Mouse (Mus musculus) lung, postnatal 0 days (tissue): ENCODE measurements at regions not wholly inside any gene's neighbourhood (a gene's known extent, or its start where the extent isn't known, plus 50 kb on each side); places are given as distances from the start of the nearest gene placed in this dataset.
A peak's percentile ranks its signal among the peaks of the same experiment; 100 is the strongest.

ENCODE experiments used
- ATAC-seq: fragments of 200-750 bp; cut with Nextera tagmentation; 2 replicates; pipeline ENCODE4 v1.8.0; 2017; ENCODE audit warnings: moderate library complexity
- DNase-seq: peaks from one replicate; pipeline ENCODE4 v3.0.0-alpha.2; 2016; ENCODE audit warnings: low spot score
- H3K27ac ChIP-seq: fragments of 300-500 bp; sonication (generic); 2 replicates; pipeline ENCODE4 v1.5.1; 2014; ENCODE audit warnings: antibody characterized with exemption, mild to moderate bottlenecking, low read length, mixed read lengths
- H3K27me3 ChIP-seq: fragments of 300-500 bp; sonication (generic); replicated peaks from 2 replicates; pipeline ENCODE4 v1.6.1; 2014; ENCODE audit warnings: low read length, mixed read lengths; ENCODE audit not compliant: insufficient read depth
- H3K36me3 ChIP-seq: fragments of 300-500 bp; sonication (generic); 2 replicates; pipeline ENCODE4 v1.6.1; 2014; ENCODE audit warnings: low read length, mixed read lengths; ENCODE audit not compliant: insufficient read depth
- H3K4me1 ChIP-seq: fragments of 300-500 bp; sonication (generic); 2 replicates; pipeline ENCODE4 v1.6.1; 2014; ENCODE audit warnings: antibody characterized with exemption, low read depth, low read length, mixed read lengths; ENCODE audit not compliant: insufficient read depth
- H3K4me2 ChIP-seq: fragments of 300-500 bp; sonication (generic); replicated peaks from 2 replicates; pipeline ENCODE4 v1.6.1; 2014; ENCODE audit warnings: low read depth, mild to moderate bottlenecking, low read length, moderate library complexity, mixed read lengths
- H3K4me3 ChIP-seq: fragments of 300-500 bp; sonication (generic); 2 replicates; pipeline ENCODE4 v1.5.1; 2014; ENCODE audit warnings: low read depth, low read length
- H3K9ac ChIP-seq: fragments of 300-500 bp; sonication (generic); replicated peaks from 2 replicates; pipeline ENCODE4 v1.6.1; 2014; ENCODE audit warnings: low read depth, mild to moderate bottlenecking
- H3K9me3 ChIP-seq: fragments of 300-500 bp; sonication (generic); 2 replicates; pipeline ENCODE4 v1.6.1; 2016; ENCODE audit warnings: low read length, mixed read lengths
- CTCF ChIP-seq: IDR thresholded peaks from 2 replicates; pipeline ENCODE4 v1.5.1; 2016; ENCODE audit warnings: antibody characterized with exemption, mild to moderate bottlenecking
- EP300 ChIP-seq: IDR thresholded peaks from 2 replicates; pipeline ENCODE4 v1.6.1; 2016; ENCODE audit warnings: antibody characterized with exemption, mild to moderate bottlenecking, control low read depth
- WGBS: fragments of 180-500 bp; shearing (Covaris S2); extraction: QIAGEN DNeasy Blood & Tissue Kit; methylation state at CpG from one replicate; pipeline ENCODE4 v1.1.7; 2014; 5-methylcytosine and 5-hydroxymethylcytosine counted together

DNA sequence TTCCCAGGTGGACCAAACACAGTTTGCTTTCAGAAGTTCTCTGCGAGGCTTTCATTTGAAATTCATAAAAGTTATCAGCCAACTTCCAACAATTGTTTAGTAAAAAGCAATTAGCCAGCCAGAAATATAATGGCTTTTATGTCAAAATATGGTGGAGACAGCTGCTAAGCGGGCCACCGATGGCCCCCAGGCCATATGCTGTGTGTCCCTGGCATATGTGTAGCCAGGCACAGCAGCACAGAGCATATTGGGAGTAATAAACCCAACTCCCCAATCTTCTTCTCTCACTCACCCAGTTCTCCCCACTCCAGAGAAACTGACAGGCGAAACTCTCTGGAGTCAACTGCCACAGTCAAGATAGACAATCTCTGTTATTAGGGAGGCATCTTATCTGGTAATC is 137.5 kb upstream of the Sel1l start:
- no peaks in the 10 kb centered on the region for H3K36me3 ChIP-seq
- H3K27me3 ChIP-seq: no peaks in the 10 kb centered on the region
- TF ChIP-seq CTCF: no peak
- no peak for TF ChIP-seq EP300
- H3K9ac ChIP-seq: no peak overlapping the region
- H3K9me3 ChIP-seq: no peaks in the 10 kb centered on the region
- no peak overlapping the region for H3K27ac ChIP-seq
- H3K4me1 ChIP-seq: no peaks in the 10 kb centered on the region
- no peak overlapping the region for H3K4me3 ChIP-seq
- no peak overlapping the region for H3K4me2 ChIP-seq
- DNase-seq (no peak), ATAC-seq (no peak)
- WGBS: 82% methylated on average over 4 of the region's 4 CpGs

DNA sequence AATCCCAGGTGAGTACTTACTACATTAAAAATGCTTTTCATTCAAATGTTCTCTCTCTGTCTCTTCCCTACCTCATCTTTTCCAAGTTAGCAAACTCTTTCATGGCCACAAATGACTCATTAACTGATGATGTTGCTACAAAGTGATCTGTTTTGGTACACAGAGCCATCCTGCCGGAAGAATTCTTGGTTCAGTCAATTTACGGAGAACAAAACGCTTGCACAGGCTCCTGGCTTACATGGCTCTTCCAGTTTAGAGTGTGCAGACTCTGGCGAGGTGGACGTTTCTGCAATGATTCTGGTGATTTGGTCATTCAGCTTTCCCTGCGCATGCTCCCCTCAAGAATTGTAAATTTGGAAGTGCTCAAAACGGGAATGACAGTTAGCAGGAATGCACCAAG is 131.4 kb upstream of the Sel1l start:
- Histone ChIP-seq H3K4me3 (no peak overlapping the region), H3K9me3 (no peaks in the 10 kb centered on the region), H3K9ac (no peak overlapping the region), H3K4me1 (no peaks in the 10 kb centered on the region), H3K27ac (no peak overlapping the region), H3K4me2 (no peak overlapping the region), H3K36me3 (no peaks in the 10 kb centered on the region), H3K27me3 (no peaks in the 10 kb centered on the region)
- ATAC-seq (no peak), DNase-seq (no peak)
- whole genome bisulfite sequencing: 64% methylated on average over 7 of the region's 7 CpGs
- TF ChIP-seq EP300 (no peak), CTCF (no peak)

DNA sequence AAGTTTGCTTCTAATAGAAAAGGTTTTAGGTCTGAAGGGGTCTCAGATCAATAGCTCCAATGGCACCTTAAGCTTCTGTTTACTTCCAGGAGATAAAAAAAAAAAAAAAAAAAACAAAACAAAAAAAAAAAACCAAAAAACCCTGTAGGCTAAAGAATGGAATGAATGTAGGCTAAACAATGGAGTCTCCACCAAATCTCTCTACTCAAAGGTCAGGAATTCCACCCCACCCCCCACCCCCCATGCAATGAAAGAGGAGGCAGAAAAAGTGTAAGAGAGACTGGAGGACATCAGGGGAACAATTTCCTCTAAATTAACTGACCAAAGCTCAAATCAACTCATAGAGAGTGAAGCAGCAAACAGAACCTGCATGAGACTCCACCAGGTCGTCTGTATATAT is 122.1 kb upstream of the Sel1l start:
- Histone ChIP-seq H3K27ac (no peak overlapping the region), H3K36me3 (no peaks in the 10 kb centered on the region), H3K9ac (no peak overlapping the region), H3K27me3 (no peaks in the 10 kb centered on the region), H3K4me2 (no peak overlapping the region), H3K9me3 (no peaks in the 10 kb centered on the region), H3K4me1 (no peaks in the 10 kb centered on the region), H3K4me3 (no peak overlapping the region)
- TF ChIP-seq EP300 (no peak), CTCF (no peak)
- ATAC-seq (no peak), DNase-seq (no peak)
- WGBS: 66% methylated on average over 1 of the region's 1 CpGs

DNA sequence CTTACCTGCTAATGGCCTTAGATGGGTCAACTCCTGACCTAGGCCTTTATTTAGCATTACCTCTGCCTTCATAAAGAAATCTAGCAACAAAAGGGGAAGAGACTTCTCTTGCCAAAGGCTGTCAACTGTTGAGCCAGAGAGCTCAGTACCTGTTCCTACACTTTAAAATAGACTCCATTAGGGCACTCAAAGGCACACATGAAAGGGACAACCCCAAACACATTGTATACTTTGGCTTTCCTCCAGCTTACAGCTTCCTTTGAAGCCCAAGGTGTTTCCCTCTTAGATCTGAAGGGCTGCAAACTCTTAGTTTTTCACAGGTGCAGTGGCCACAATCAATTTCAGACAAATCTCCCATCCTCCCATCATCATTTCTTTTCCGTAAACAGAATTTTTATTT is 117.0 kb upstream of the Sel1l start:
- peak; percentile 75 for ATAC-seq
- DNase-seq: peak; percentile 80
- H3K4me2 ChIP-seq: no peak overlapping the region
- no peaks in the 10 kb centered on the region for H3K36me3 ChIP-seq
- WGBS: 41% methylated on average over 1 of the region's 1 CpGs
- H3K4me1 ChIP-seq: no peaks in the 10 kb centered on the region
- TF ChIP-seq CTCF: no peak
- TF ChIP-seq EP300: peak; percentile 68
- no peaks in the 10 kb centered on the region for H3K27me3 ChIP-seq
- H3K9ac ChIP-seq: no peak overlapping the region
- H3K4me3 ChIP-seq: no peak overlapping the region
- no peaks in the 10 kb centered on the region for H3K9me3 ChIP-seq
- H3K27ac ChIP-seq: 0 out of 2 replicates have a peak overlapping the region, but pooled peaks have one; percentile 33

GRCm38 (mm10) chr12:91963239-91963638 is 114.3 kb upstream of the Sel1l start:
- no peaks in the 10 kb centered on the region for H3K27me3 ChIP-seq
- H3K9ac ChIP-seq: no peak overlapping the region
- H3K4me3 ChIP-seq: no peak overlapping the region
- H3K4me1 ChIP-seq: no peaks in the 10 kb centered on the region
- WGBS: 45% methylated on average over 5 of the region's 5 CpGs
- no peaks in the 10 kb centered on the region for H3K36me3 ChIP-seq
- no peaks in the 10 kb centered on the region for H3K9me3 ChIP-seq
- H3K4me2 ChIP-seq: no peak overlapping the region
- H3K27ac ChIP-seq: peak overlapping the region; percentile 44; the same call in 1 of the 2 replicates
- ATAC-seq (peak; percentile 88), DNase-seq (peak; percentile 72)
- TF ChIP-seq EP300 (peak; percentile 81), CTCF (no peak)

DNA sequence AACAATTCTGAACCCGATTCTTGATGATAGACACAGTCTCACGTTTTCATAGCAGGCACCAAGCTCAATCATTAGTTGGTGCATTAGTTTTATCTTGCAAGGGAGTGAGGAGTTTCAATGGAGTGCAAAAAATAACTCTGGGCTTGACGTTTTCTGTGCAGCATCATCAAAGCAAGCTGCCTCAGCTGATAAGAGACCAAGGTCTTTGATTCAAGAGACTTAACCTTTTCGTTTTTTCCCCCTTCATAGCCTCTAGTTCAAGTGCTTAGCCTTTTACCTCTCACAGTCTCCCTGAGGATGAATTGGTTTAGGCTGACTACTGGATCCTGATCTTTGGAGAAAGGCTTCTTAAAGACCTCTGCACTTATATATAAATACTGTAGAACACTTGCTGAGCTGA is 109.1 kb upstream of the Sel1l start:
- Histone ChIP-seq H3K4me3 (no peak overlapping the region), H3K36me3 (no peaks in the 10 kb centered on the region), H3K9me3 (no peaks in the 10 kb centered on the region), H3K27ac (no peak overlapping the region), H3K9ac (no peak overlapping the region), H3K4me2 (no peak overlapping the region), H3K4me1 (no peaks in the 10 kb centered on the region), H3K27me3 (no peaks in the 10 kb centered on the region)
- DNase-seq: no peak
- TF ChIP-seq EP300 (no peak), CTCF (no peak)
- no peak for ATAC-seq
- WGBS: 35% methylated on average over 4 of the region's 4 CpGs

GRCm38 (mm10) chr12:91956411-91956810 is 107.5 kb upstream of the Sel1l start:
- H3K36me3 ChIP-seq: no peaks in the 10 kb centered on the region
- TF ChIP-seq CTCF (no peak), EP300 (no peak)
- no peak overlapping the region for H3K27ac ChIP-seq
- no peak overlapping the region for H3K4me2 ChIP-seq
- ATAC-seq: no peak
- H3K9ac ChIP-seq: no peak overlapping the region
- WGBS: 73% methylated on average over 3 of the region's 3 CpGs
- H3K9me3 ChIP-seq: no peaks in the 10 kb centered on the region
- no peaks in the 10 kb centered on the region for H3K4me1 ChIP-seq
- no peaks in the 10 kb centered on the region for H3K27me3 ChIP-seq
- no peak overlapping the region for H3K4me3 ChIP-seq
- no peak for DNase-seq
